Mouse (Mus musculus) right cerebral cortex, postnatal 14 days (tissue): ENCODE data around the gene Tspan18.

Experiments used
- DNase-seq: peaks from one replicate; pipeline ENCODE4 v3.0.0; 2022

The Tspan18 gene

GRCm38 (mm10) chr2:93289161-93289560 lies 45.1 kb downstream of the Tspan18 start:
- DNase-seq: no peak

GRCm38 (mm10) chr2:93287348-93287747 lies 47.0 kb downstream of the Tspan18 start:
- no peak for DNase-seq

GRCm38 (mm10) chr2:93286742-93287141 lies 47.6 kb downstream of the Tspan18 start:
- DNase-seq: no peak

GRCm38 (mm10) chr2:93286321-93286720 lies 48.0 kb downstream of the Tspan18 start:
- no peak for DNase-seq

GRCm38 (mm10) chr2:93285842-93286241 lies 48.5 kb downstream of the Tspan18 start:
- no peak for DNase-seq

DNA sequence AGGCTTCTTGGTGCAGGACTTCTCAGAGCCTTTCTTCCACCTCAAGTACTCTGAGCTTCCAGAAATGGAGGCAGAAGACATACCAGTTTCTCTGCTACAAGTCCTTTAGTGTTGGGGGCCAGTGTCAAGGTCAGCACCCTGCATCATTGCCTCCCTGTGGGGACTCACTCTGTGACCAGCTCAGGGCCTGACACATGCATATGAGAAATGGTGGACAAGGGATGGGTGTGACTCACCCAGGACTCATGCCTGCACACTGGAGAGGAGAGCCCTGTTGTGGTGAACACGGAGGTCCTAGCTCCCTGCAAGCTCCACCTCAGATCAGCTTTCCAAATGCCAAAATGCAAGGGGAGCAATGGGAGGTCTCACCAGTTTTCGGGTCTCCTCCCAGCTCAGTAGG lies 49.7 kb downstream of the Tspan18 start:
- DNase-seq: no peak

DNA sequence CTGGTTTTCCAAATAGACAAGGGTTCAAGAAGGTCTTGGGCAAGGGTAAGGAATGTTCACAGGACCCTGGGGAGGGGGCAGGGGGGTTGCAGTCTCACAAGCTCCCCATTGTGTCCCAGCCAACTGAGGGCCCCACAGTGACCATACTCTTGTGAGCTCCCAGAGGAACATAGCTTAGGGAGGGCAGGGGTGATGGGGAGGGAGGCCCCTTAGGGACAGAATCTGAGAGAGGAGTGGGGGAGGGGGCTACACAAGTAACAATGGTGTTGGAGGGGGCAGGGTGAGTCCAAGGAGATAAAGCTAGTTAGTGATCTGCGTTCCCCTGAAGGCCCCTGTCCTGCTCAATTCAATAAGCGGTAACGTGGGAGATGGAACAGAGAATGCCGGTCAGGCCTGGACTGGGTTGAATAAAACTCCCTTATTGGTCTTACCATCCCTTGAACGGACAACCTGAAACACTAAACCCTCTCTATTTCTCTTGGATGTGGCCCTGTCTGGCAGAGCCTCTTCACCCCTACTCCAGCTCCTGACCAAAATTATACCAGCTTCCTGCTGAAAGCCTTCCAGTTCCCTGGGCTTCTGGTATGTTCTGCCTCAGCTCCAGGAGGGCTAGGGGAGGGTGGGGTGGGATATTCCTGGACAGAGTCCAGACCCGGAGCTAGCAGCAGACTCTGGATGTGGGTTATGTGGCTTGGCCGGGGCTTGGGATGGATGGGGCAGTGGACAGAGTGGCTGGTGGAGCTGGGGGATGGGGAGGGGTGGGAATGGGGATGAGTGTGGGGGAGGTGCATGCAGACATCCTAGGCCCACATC lies 50.6 kb downstream of the Tspan18 start:
- no peak for DNase-seq

GRCm38 (mm10) chr2:93282636-93283035 lies 51.7 kb downstream of the Tspan18 start:
- DNase-seq: no peak

- no peak for DNase-seq
Measured at GRCm38 (mm10) chr2:93281466-93281865, 52.8 kb downstream of the Tspan18 start.

DNA sequence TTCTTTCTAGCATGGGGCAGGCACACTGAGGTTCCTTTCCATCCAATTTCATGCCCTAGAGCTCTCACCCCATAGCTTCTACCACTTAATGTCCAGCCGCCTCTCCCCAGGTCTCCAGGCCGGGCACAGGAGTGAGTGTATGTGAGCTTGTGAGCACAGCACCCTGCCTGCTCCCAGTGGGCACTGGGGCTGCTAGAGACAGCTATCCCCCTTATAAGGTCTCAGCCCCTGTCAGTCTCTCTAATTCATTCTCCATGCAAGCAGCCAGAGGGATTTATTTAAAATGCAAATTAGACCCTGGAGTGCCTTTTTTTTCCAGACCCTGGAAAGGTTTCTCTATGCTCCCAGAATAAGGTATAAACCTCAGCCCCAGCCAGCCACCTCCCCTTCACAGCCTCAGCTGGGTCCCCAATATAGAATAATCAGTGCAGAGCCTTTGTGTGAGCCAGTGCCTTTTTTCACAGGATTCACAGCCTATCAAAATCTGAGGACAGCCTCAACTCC lies 54.1 kb downstream of the Tspan18 start:
- DNase-seq: no peak

DNA sequence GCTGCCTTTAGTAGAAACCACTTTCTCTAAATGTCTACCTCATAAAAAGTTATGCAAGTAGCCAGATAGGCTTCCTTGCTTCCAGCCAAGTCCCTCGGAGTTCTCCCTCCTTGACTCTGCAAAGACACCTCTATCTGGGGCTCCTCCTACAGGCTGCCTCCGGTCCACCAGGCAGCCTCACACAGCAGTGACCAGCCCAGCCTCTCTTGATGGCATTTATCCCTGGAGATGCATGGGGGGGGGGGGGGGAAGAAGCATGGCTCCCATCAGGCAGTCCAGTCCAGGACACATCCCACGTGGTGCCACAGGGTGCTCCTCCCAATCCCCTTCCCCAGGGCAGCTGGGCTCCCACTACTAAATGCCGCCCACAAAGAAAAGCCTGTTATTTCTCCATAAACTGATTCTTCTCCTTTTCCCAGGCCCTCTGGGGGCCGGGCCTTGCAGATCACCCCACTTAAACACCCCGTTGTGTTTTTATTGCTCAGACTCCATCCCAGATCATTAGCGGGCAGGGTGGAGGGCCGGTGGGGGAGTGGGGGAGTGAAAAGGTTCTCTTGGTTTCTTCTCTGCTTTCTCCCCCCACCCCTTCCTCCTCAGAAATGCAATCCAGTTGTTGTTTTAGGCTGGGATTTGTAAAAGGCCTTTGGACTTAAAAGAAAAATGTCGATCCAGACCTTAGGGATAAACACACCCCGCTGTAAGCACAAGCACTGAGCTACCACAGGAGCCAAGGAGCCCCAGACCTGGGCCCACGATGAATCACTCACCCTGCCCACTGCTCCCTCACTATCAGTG lies 55.9 kb downstream of the Tspan18 start:
- no peak for DNase-seq

GRCm38 (mm10) chr2:93277486-93277885 lies 56.8 kb downstream of the Tspan18 start:
- DNase-seq: no peak

- DNase-seq: peak; percentile 24
Measured at GRCm38 (mm10) chr2:93276026-93276425, 58.3 kb downstream of the Tspan18 start.

- DNase-seq: no peak
Measured at GRCm38 (mm10) chr2:93273916-93274315, 60.4 kb downstream of the Tspan18 start.

DNA sequence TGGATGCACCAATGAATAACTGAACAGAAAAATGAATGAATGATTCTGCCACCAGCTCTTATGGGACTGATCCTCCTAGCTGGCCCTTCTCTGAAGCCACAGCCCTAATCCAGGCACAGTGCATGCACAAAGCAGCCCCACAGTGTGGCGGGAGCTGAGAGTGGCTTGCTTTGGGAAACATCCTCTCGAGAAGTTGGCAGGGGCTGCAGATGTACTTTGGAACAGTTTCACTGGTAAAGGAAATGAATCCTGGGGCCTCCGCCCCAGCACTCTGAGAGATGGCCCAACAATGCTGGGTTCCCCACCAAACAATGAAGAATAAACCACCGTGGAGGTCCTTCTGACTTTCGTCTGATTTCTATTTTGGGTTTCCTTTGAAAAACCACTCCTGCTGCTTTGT lies 64.2 kb downstream of the Tspan18 start:
- DNase-seq: no peak

DNA sequence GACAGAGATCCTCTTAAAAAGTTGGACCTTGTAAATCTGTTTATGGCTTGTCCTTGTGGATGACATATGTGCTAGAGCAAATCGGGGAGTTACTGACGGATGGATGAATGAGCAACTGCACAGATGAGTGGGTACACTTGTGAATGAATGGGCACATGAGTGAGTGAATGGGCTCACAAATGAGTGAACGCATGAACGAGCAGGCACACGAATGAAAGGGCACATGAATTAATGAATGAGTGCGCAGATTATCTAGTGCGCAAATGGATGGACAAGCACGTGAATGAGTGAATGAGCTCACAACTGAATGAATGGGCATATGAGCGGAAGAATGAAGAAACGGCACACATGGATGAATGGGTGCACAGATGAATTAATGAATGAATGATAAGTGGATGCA lies 64.7 kb downstream of the Tspan18 start:
- DNase-seq: no peak

DNA sequence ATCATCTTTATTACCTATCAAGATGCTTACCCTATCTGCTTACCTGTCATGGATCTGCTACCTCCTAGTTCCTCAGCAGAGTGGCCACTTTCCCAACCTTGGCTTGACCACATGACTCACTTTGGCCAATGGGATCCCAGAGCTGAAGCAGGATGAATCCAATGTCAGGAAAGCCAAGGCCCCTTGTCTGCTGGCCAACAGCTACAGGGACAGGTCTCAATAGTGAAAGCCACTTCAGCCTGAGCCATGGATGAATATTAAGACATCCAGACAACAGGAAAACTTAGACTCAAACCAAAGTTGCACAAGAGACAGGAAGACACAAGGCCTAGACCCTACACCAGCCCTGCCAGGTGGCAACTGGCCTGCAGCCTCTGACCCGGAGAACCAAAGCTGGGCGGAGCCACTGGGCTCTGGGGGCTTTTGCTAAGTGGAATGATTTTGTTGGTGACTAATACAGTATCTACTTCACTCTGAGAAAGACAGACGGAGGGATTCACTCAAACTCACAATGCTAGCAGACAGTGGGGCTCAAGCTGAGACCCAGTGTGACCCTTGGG lies 65.5 kb downstream of the Tspan18 start:
- no peak for DNase-seq

GRCm38 (mm10) chr2:93267791-93268190 lies 66.5 kb downstream of the Tspan18 start:
- no peak for DNase-seq

DNA sequence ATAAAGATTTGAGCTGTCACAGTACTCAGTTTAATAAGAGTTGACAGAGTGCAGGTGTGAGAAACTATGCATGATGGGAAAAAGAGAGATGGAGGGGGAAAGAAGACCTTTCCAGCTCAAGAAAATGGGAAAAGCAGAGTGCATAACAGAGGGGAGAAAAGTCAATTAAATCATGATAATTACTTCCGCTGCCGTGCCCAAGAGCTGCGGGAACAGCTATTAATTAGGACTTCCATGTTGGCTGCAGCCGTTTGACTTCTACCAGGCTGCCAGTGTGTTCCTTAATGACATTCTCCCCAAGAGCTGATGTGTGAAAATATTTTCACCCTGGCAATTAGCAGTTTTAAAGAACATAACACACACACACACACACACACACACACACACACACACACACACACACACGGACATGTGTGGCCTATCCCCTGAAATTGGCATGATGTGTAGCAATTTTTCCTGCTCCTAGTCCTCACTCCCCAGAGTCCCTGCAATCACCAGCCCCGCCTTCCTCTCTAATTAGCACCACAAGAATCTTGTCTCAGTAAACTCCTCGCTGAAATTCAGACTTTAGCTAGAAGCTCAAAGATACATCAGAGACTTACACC lies 67.6 kb downstream of the Tspan18 start:
- no peak for DNase-seq

DNA sequence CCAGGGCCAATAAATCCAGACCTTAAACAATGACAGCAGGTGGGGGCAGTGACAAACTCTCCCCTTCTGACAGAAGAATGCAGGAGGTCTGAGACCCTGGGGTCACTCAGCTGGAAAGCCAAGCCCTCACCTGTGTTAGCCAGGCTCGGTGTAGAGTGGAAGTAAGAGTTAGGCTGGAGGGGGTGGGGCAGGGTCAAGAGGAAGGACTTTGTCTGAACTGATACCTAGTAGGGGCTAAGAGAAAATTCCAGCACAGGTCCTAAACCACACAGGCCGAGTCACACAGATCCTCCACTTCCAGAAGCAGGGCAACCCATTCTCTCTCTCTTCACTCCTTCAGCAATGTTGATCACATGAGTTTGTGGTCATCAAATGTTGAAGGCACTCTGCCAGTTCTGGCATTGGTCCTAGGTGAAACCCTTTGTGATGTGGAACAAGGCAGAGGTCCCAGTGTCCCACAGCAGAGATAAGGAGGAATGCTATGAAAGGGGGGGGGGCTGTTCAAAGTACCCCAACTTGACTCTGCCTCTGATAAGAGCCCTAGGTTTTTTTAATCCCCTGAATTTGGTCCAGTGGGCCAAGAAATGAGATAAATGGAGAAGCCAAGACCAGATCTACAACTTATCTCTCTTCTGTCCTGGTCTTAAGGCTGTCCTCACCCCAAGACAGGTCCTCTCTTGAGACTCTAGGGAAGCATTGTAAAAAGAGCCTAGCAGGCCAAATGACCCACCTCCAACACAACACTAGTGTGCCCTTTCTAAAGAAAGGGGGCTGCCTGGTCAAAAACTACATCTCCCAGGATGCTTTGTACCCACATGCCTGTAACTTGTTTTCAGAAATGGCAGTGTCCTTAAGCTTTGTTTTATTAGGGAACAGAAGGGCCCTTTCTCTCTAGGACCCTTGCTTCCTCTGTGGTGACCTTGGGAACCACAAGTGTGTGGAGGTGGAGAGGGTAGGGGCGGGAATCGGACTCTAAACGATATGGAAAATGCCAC lies 71.7 kb downstream of the Tspan18 start:
- DNase-seq: no peak

- DNase-seq: no peak
Measured at GRCm38 (mm10) chr2:93261521-93262290, 72.6 kb downstream of the Tspan18 start.
